Comparison of ENCODE assay signal across 9 mouse cellular contexts in genomic region chr14:31233070-31233995, GRCm38 (mm10). TPM values are rescaled to one million over a fixed set of nuclear protein-coding genes. Genes with fewer than 3 reads are reported as not detected.
DNase-seq lines count a peak whose midpoint lies in the region; ATAC-seq lines count a peak whose summit lies in the region.
"Had no signal": no experiment of that assay in that cellular context is flagged by ENCODE, and none has a peak within 500 bp of the region (broad histone marks: within the 10 kb centered on the region; RNA-seq: fewer than 3 reads in every experiment).

No protein-coding gene starts in this region.

- no peak overlapping the region for H3K9ac ChIP-seq in midbrain, embryonic 12.5 days (replicated peaks)
- H3K9ac ChIP-seq in midbrain, embryonic 14.5 days (replicated peaks; ENCODE audit: low read length): no peak overlapping the region
- no peak overlapping the region for H3K9ac ChIP-seq in hindbrain, embryonic 13.5 days
- no peak overlapping the region for H3K9ac ChIP-seq in limb, embryonic 15.5 days

- ATAC-seq in midbrain, embryonic 12.5 days (ENCODE audit: low FRiP score, low read depth): peak; percentile 38; the same call in 1 of the 2 replicates
- no peak; the same call in 1 of the 2 replicates for ATAC-seq in midbrain, embryonic 14.5 days (ENCODE audit: low FRiP score, low TSS enrichment)
- peak; percentile 52 for ATAC-seq in hindbrain, embryonic 13.5 days (ENCODE audit: low FRiP score)
- ATAC-seq in limb, embryonic 15.5 days (ENCODE audit: insufficient number of reproducible peaks, low FRiP score, low TSS enrichment, low read depth): no peak
- ATAC-seq in activated CD4-positive, CD25-positive, alpha-beta regulatory T cell, adult 4 months: no peak

- no peaks in the 10 kb centered on the region for H3K4me1 ChIP-seq in midbrain, embryonic 12.5 days
- H3K4me1 ChIP-seq in midbrain, embryonic 14.5 days (ENCODE audit: control insufficient read depth, insufficient read depth, low read length): no peaks in the 10 kb centered on the region
- 0 out of 2 replicates have a peak, but pooled peaks cover 10% of the 10 kb centered on the region for H3K4me1 ChIP-seq in hindbrain, embryonic 13.5 days (replicated peaks)
- H3K4me1 ChIP-seq in limb, embryonic 15.5 days: peaks cover 24% of the 10 kb centered on the region

- H3K27ac ChIP-seq in midbrain, embryonic 12.5 days (replicated peaks): no peak overlapping the region
- H3K27ac ChIP-seq in midbrain, embryonic 14.5 days (replicated peaks; ENCODE audit: low read depth, low read length): no peak overlapping the region
- no peak overlapping the region for H3K27ac ChIP-seq in hindbrain, embryonic 13.5 days
- H3K27ac ChIP-seq in limb, embryonic 15.5 days: peak overlapping the region; percentile 28; the same call in 1 of the 2 replicates

- H3K9me3 ChIP-seq in midbrain, embryonic 12.5 days: no peaks in the 10 kb centered on the region
- H3K9me3 ChIP-seq in midbrain, embryonic 14.5 days (ENCODE audit: control insufficient read depth, low read length): no peaks in the 10 kb centered on the region
- no peaks in the 10 kb centered on the region for H3K9me3 ChIP-seq in hindbrain, embryonic 13.5 days
- no peaks in the 10 kb centered on the region for H3K9me3 ChIP-seq in limb, embryonic 15.5 days
- H3K9me3 ChIP-seq: megakaryocyte, embryonic 14.5 days had no signal

- no peaks in the 10 kb centered on the region for H3K27me3 ChIP-seq in midbrain, embryonic 12.5 days
- H3K27me3 ChIP-seq in midbrain, embryonic 14.5 days (ENCODE audit: control insufficient read depth, insufficient read depth, low read length): no peaks in the 10 kb centered on the region
- no peaks in the 10 kb centered on the region for H3K27me3 ChIP-seq in hindbrain, embryonic 13.5 days
- no peaks in the 10 kb centered on the region for H3K27me3 ChIP-seq in limb, embryonic 15.5 days

- WGBS in midbrain, embryonic 12.5 days: 84% methylated on average over 14 of the region's 14 CpGs
- WGBS in midbrain, embryonic 14.5 days: 88% methylated on average over 14 of the region's 14 CpGs
- WGBS in hindbrain, embryonic 13.5 days: 82% methylated on average over 14 of the region's 14 CpGs
- WGBS in limb, embryonic 15.5 days: 81% methylated on average over 14 of the region's 14 CpGs

- no peak for DNase-seq in midbrain, embryonic 14.5 days
- peak; percentile 42 for DNase-seq in yolk sac, embryonic 10.5 days (ENCODE audit: low spot score)
- no peak for DNase-seq in cerebellum, adult 9-11 months

- H3K4me2 ChIP-seq in midbrain, embryonic 12.5 days (replicated peaks): no peak overlapping the region
- no peak overlapping the region for H3K4me2 ChIP-seq in midbrain, embryonic 14.5 days (ENCODE audit: low read length)
- no peak overlapping the region for H3K4me2 ChIP-seq in hindbrain, embryonic 13.5 days
- H3K4me2 ChIP-seq in limb, embryonic 15.5 days: no peak overlapping the region

- H3K36me3 ChIP-seq in midbrain, embryonic 12.5 days: no peaks in the 10 kb centered on the region
- H3K36me3 ChIP-seq in midbrain, embryonic 14.5 days (ENCODE audit: control insufficient read depth, insufficient read depth, low read length): no peaks in the 10 kb centered on the region
- H3K36me3 ChIP-seq in hindbrain, embryonic 13.5 days: 0 out of 2 replicates have a peak, but pooled peaks cover 5% of the 10 kb centered on the region
- H3K36me3 ChIP-seq in limb, embryonic 15.5 days: no peaks in the 10 kb centered on the region

- no peak overlapping the region for H3K4me3 ChIP-seq in midbrain, embryonic 12.5 days
- H3K4me3 ChIP-seq in midbrain, embryonic 14.5 days (replicated peaks; ENCODE audit: low read depth, low read length): no peak overlapping the region
- H3K4me3 ChIP-seq in hindbrain, embryonic 13.5 days: no peak overlapping the region
- no peak overlapping the region for H3K4me3 ChIP-seq in limb, embryonic 15.5 days
- H3K4me3 ChIP-seq: erythroblast, embryonic 14.5 days had no signal

RNA-seq across cellular contexts. Expression of gene Sema3g, which starts 15.7 kb away (rescaled TPM):
- polyA plus RNA-seq in midbrain, embryonic 12.5 days (2016; fragmentation: Nextera tagmentation; extraction: Ambion mirVana): 0.69 and 1.1 TPM in 2 replicates
- 0.12 and 0.24 TPM in 2 replicates for polyA plus RNA-seq in midbrain, embryonic 14.5 days (2014; fragmentation: Nextera tagmentation; extraction: Ambion mirVana)
- polyA plus RNA-seq in hindbrain, embryonic 13.5 days (2015; fragmentation: Nextera tagmentation; extraction: Ambion mirVana): 0.84 and 0.90 TPM in 2 replicates
- 1.2 and 1.5 TPM in 2 replicates for polyA plus RNA-seq in limb, embryonic 15.5 days (2015; fragmentation: Nextera tagmentation; extraction: Ambion mirVana)
- not detected for polyA plus RNA-seq in activated CD4-positive, CD25-positive, alpha-beta regulatory T cell, adult 4 months (2017; shearing (Covaris generic))
- polyA plus RNA-seq: erythroblast, embryonic 14.5 days had no signal

RNA-seq across cellular contexts. Expression of gene Nisch, which starts 16.6 kb away (rescaled TPM):
- polyA plus RNA-seq in midbrain, embryonic 12.5 days (2016; fragmentation: Nextera tagmentation; extraction: Ambion mirVana): 463 and 480 TPM in 2 replicates
- 280 and 343 TPM in 2 replicates for polyA plus RNA-seq in midbrain, embryonic 14.5 days (2014; fragmentation: Nextera tagmentation; extraction: Ambion mirVana)
- 315 and 334 TPM in 2 replicates for polyA plus RNA-seq in hindbrain, embryonic 13.5 days (2015; fragmentation: Nextera tagmentation; extraction: Ambion mirVana)
- 336 and 363 TPM in 2 replicates for polyA plus RNA-seq in limb, embryonic 15.5 days (2015; fragmentation: Nextera tagmentation; extraction: Ambion mirVana)
- polyA plus RNA-seq in activated CD4-positive, CD25-positive, alpha-beta regulatory T cell, adult 4 months (2017; shearing (Covaris generic)): 100 to 1,000 TPM; 130 to 131 TPM

RNA-seq across cellular contexts. Expression of gene Phf7, which starts 17.8 kb away (rescaled TPM):
- 12.0 and 12.2 TPM in 2 replicates for polyA plus RNA-seq in midbrain, embryonic 12.5 days (2016; fragmentation: Nextera tagmentation; extraction: Ambion mirVana)
- polyA plus RNA-seq in midbrain, embryonic 14.5 days (2014; fragmentation: Nextera tagmentation; extraction: Ambion mirVana): 12.0 and 12.1 TPM in 2 replicates
- polyA plus RNA-seq in hindbrain, embryonic 13.5 days (2015; fragmentation: Nextera tagmentation; extraction: Ambion mirVana): 11.9 and 13.6 TPM in 2 replicates
- 9.5 and 12.5 TPM in 2 replicates for polyA plus RNA-seq in limb, embryonic 15.5 days (2015; fragmentation: Nextera tagmentation; extraction: Ambion mirVana)
- polyA plus RNA-seq in activated CD4-positive, CD25-positive, alpha-beta regulatory T cell, adult 4 months (2017; shearing (Covaris generic)): 10 to 100 TPM; 10.7 to 12.9 TPM

RNA-seq across cellular contexts. Expression of gene Bap1, which starts 17.9 kb away (rescaled TPM):
- 124 and 127 TPM in 2 replicates for polyA plus RNA-seq in midbrain, embryonic 12.5 days (2016; fragmentation: Nextera tagmentation; extraction: Ambion mirVana)
- 102 and 118 TPM in 2 replicates for polyA plus RNA-seq in midbrain, embryonic 14.5 days (2014; fragmentation: Nextera tagmentation; extraction: Ambion mirVana)
- 114 and 117 TPM in 2 replicates for polyA plus RNA-seq in hindbrain, embryonic 13.5 days (2015; fragmentation: Nextera tagmentation; extraction: Ambion mirVana)
- polyA plus RNA-seq in limb, embryonic 15.5 days (2015; fragmentation: Nextera tagmentation; extraction: Ambion mirVana): 74.5 and 75.4 TPM in 2 replicates
- polyA plus RNA-seq in activated CD4-positive, CD25-positive, alpha-beta regulatory T cell, adult 4 months (2017; shearing (Covaris generic)): 10 to 100 TPM; 21.1 to 25.4 TPM

RNA-seq across cellular contexts. Expression of gene Tnnc1, which starts 25.2 kb away (rescaled TPM):
- polyA plus RNA-seq in midbrain, embryonic 12.5 days (2016; fragmentation: Nextera tagmentation; extraction: Ambion mirVana): 1.9 and 3.0 TPM in 2 replicates
- 2.1 and 2.6 TPM in 2 replicates for polyA plus RNA-seq in midbrain, embryonic 14.5 days (2014; fragmentation: Nextera tagmentation; extraction: Ambion mirVana)
- polyA plus RNA-seq in hindbrain, embryonic 13.5 days (2015; fragmentation: Nextera tagmentation; extraction: Ambion mirVana): 7.3 and 9.1 TPM in 2 replicates
- polyA plus RNA-seq in limb, embryonic 15.5 days (2015; fragmentation: Nextera tagmentation; extraction: Ambion mirVana): 276 and 549 TPM in 2 replicates
- not detected for polyA plus RNA-seq in activated CD4-positive, CD25-positive, alpha-beta regulatory T cell, adult 4 months (2017; shearing (Covaris generic))

Comparison
In these comparisons a context has a peak if more than half of its experiments do, and no peak if none do; other contexts are left out.
1. ATAC-seq: peak in midbrain, embryonic 12.5 days (single experiment) and hindbrain, embryonic 13.5 days (single experiment); none in midbrain, embryonic 14.5 days (single experiment), limb, embryonic 15.5 days (single experiment) and activated CD4-positive, CD25-positive, alpha-beta regulatory T cell, adult 4 months (single experiment).